Mouse (Mus musculus) spleen, adult 18-20 months (tissue): ENCODE results near the gene Plxna2.

Experiments used
- DNase-seq, 2 experiments: peaks; one replicate each; pipeline ENCODE4 v3.0.0; 2022; ENCODE audit warnings: mixed read lengths in 2 of 2

The Plxna2 gene

GRCm38 (mm10) chr1:194835238-194835637, 217.2 kb downstream of the Plxna2 start:
- no peak for DNase-seq

GRCm38 (mm10) chr1:194836182-194836581, 218.2 kb downstream of the Plxna2 start:
- no peak for DNase-seq

GRCm38 (mm10) chr1:194836671-194837070, 218.7 kb downstream of the Plxna2 start:
- no peak for DNase-seq

DNA sequence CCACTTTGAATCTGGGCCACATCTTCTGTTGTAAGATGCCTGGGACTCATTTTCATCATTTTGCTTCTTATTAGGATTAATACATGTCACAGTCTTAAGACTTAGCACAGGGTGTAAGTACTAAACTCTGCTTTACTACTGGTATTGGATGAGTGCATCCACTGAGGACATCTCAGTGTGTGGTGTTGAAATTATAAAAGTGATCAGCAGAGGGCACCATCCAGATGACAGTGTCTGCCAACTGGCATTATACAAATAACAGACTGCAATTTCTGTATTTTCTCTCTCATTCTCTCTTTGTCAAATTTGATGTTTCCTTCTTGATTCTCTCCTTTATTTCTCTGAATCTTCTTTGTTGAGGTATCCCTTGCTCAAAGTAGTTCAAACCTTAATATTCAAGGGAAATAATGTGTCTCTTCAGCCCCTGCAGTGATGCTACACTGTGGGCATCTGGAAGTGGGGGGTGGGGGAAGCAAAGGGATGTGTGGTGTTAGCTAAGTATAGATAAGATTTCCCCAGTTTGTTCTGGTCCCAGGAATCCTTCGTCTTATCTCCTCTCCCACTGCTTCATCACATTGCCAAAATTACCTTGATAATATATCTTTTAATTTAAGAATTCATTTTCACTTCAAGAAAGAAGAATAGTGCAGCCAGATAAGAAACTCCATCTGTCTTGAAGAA, 221.4 kb downstream of the Plxna2 start:
- DNase-seq = peak in 1 of 2 experiments; percentile 9

- DNase-seq = no peak
These were observed 225.0 kb downstream of the Plxna2 start for GRCm38 (mm10) chr1:194843020-194843419.

- no peak for DNase-seq
These were observed 229.0 kb downstream of the Plxna2 start for GRCm38 (mm10) chr1:194847014-194847413.

DNA sequence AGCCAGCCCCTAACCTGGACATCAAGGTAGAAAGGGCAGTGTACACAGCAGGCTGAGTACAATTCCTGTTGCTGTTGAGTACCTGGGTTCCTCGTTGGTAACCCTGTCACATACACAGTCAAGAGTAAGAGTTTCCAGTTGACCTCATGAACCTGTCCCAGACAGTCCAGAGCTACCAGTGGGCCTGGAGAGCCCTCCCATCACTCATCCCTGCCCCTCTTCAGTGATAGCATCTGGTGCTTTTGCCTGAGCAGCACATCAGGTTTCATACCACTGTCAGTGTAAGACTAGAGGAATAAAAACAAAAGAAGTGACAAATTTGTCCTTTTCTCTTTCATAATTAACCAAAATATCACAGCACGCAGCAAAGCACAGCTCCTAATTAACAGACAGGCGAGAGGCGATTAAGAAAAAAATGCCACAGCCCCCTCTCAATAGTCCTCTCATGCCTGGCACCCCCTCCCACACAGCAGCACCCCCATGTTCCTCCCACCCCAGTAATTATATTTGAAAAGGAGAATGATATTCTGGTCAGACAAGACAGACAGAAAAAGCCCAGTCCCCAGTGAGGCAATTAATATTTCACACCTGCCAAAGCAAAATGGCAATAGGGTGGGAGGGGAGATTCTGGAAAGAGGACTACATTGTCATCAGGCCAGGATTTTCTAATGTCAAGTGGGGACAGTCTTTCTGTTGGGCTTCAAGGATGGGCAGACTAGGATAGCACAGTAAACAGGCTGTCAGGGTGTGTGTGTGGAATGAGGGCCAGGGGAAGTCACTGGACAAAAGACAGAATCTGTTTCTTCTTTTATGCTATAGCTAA, 233.4 kb downstream of the Plxna2 start:
- no peak for DNase-seq

GRCm38 (mm10) chr1:194852065-194852358, 234.0 kb downstream of the Plxna2 start:
- DNase-seq = no peak
